Mouse (Mus musculus): Measurements from ENCODE around the gene March7.

DNA sequence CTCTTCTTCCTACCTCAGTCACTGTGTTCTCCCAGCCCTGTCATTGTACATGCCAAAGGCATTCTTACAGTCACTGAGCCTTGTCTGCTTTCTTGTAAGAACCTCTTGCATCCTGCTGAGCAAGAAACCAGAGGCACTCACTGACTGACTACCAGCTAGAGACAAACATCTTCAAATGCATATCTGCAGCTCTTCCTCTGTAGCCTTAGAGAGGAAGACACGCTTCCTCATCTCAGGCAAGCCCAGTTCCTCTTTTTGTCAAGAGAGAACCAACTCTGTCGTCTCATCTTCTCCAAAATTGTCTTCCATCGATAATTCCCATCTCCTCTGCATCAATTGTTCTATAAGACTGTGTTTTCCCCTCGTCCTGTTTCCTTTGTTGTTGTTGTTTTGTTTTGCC lies 78.9 kb downstream of the March7 start:
- TF ChIP-seq EP300 (IDR thresholded peaks at IDR 0.05; ENCODE audit: low read depth) (no peak), CTCF (IDR thresholded peaks at IDR 0.05; ENCODE audit: low read depth) (no peak)
